Mouse (Mus musculus) liver, embryonic 12.5 days (tissue): ENCODE measurements around the gene Ghr. TPM values are rescaled to one million over a fixed set of nuclear protein-coding genes. Genes with fewer than 3 reads are reported as not detected.

Experiments
- ATAC-seq: fragments of 200-750 bp; cut with Nextera tagmentation; 2 replicates; pipeline ENCODE4 v1.8.0; 2017; ENCODE audit warnings: moderate number of reproducible peaks, mild to moderate bottlenecking, moderate library complexity
- H3K27ac ChIP-seq: fragments of 300-500 bp; sonication (generic); 2 replicates; pipeline ENCODE4 v1.5.1; 2016; ENCODE audit warnings: mild to moderate bottlenecking
- H3K27me3 ChIP-seq: fragments of 300-500 bp; sonication (generic); replicated peaks from 2 replicates; pipeline ENCODE4 v1.6.1; 2016; ENCODE audit warnings: mild to moderate bottlenecking, moderate library complexity
- H3K36me3 ChIP-seq: fragments of 300-500 bp; sonication (generic); 2 replicates; pipeline ENCODE4 v1.6.1; 2016; ENCODE audit warnings: mild to moderate bottlenecking, moderate library complexity
- H3K4me1 ChIP-seq: fragments of 300-500 bp; sonication (generic); 2 replicates; pipeline ENCODE4 v1.6.1; 2016
- H3K4me2 ChIP-seq: fragments of 300-500 bp; sonication (generic); 2 replicates; pipeline ENCODE4 v1.6.1; 2016; ENCODE audit warnings: mild to moderate bottlenecking, moderate library complexity
- H3K4me3 ChIP-seq: fragments of 300-500 bp; sonication (generic); 2 replicates; pipeline ENCODE4 v1.5.1; 2016; ENCODE audit warnings: mild to moderate bottlenecking, moderate library complexity
- H3K9ac ChIP-seq: fragments of 300-500 bp; sonication (generic); 2 replicates; pipeline ENCODE4 v1.6.1; 2016; ENCODE audit warnings: mild to moderate bottlenecking, moderate library complexity
- H3K9me3 ChIP-seq: fragments of 300-500 bp; sonication (generic); replicated peaks from 2 replicates; pipeline ENCODE4 v1.6.1; 2016; ENCODE audit warnings: mild to moderate bottlenecking, moderate library complexity
- WGBS: fragments of 180-500 bp; shearing (Covaris S2); methylation state at CpG from one replicate; pipeline ENCODE4 v1.1.7; 2016; ENCODE audit not compliant: insufficient replicate concordance; 5-methylcytosine and 5-hydroxymethylcytosine counted together
- polyA plus RNA-seq: library from polyadenylated mRNA; unstranded; fragments of >200 nt; fragmentation: Nextera tagmentation; extraction: Ambion mirVana; gene quantifications from 2 replicates; pipeline ENCODE4 v1.2.1, GENCODE M21; 2016

Ghr gene
- polyA plus RNA-seq, 1 experiment from 2014 or later, result 24.9 TPM

- no peaks in the 10 kb centered on the region for H3K27me3 ChIP-seq
- H3K36me3 ChIP-seq, result no peaks in the 10 kb centered on the region
- no peak overlapping the region for H3K27ac ChIP-seq
- ATAC-seq, result no peak
- no peak overlapping the region for H3K4me2 ChIP-seq
- H3K4me3 ChIP-seq, result no peak overlapping the region
- WGBS, result 66% methylated on average over 3 of the region's 3 CpGs
- H3K9ac ChIP-seq, result no peak overlapping the region
- H3K9me3 ChIP-seq, result no peaks in the 10 kb centered on the region
- no peaks in the 10 kb centered on the region for H3K4me1 ChIP-seq
Observed at GRCm38 (mm10) chr15:3483451-3483850, 99.8 kb downstream of the Ghr start.

GRCm38 (mm10) chr15:3469230-3469629 lies 114.1 kb downstream of the Ghr start:
- Histone ChIP-seq H3K9ac (no peak overlapping the region), H3K4me1 (no peaks in the 10 kb centered on the region), H3K4me2 (no peak overlapping the region), H3K27ac (no peak overlapping the region), H3K4me3 (no peak overlapping the region), H3K9me3 (no peaks in the 10 kb centered on the region), H3K36me3 (no peaks in the 10 kb centered on the region), H3K27me3 (no peaks in the 10 kb centered on the region)
- 58% methylated on average over 4 of the region's 4 CpGs for WGBS
- ATAC-seq, result no peak

GRCm38 (mm10) chr15:3466608-3467007 lies 116.7 kb downstream of the Ghr start:
- no peaks in the 10 kb centered on the region for H3K4me1 ChIP-seq
- 68% methylated on average over 4 of the region's 4 CpGs for WGBS
- no peak for ATAC-seq
- no peaks in the 10 kb centered on the region for H3K9me3 ChIP-seq
- H3K27me3 ChIP-seq, result no peaks in the 10 kb centered on the region
- H3K4me3 ChIP-seq, result no peak overlapping the region
- no peak overlapping the region for H3K27ac ChIP-seq
- H3K9ac ChIP-seq, result no peak overlapping the region
- H3K36me3 ChIP-seq, result no peaks in the 10 kb centered on the region
- no peak overlapping the region for H3K4me2 ChIP-seq

- Histone ChIP-seq H3K27me3 (no peaks in the 10 kb centered on the region), H3K4me2 (no peak overlapping the region), H3K9me3 (no peaks in the 10 kb centered on the region), H3K4me1 (no peaks in the 10 kb centered on the region), H3K27ac (no peak overlapping the region; the same call in 1 of the 2 replicates), H3K4me3 (no peak overlapping the region), H3K36me3 (no peaks in the 10 kb centered on the region), H3K9ac (no peak overlapping the region)
- WGBS, result 59% methylated on average over 4 of the region's 4 CpGs
- ATAC-seq, result peak; percentile 75
Observed at GRCm38 (mm10) chr15:3464754-3465153, 118.5 kb downstream of the Ghr start.

GRCm38 (mm10) chr15:3456543-3456942 lies 126.7 kb downstream of the Ghr start:
- no peak overlapping the region for H3K9ac ChIP-seq
- no peaks in the 10 kb centered on the region for H3K27me3 ChIP-seq
- no peak overlapping the region for H3K4me3 ChIP-seq
- 67% methylated on average over 4 of the region's 4 CpGs for WGBS
- ATAC-seq, result no peak
- no peak overlapping the region for H3K4me2 ChIP-seq
- no peaks in the 10 kb centered on the region for H3K36me3 ChIP-seq
- no peaks in the 10 kb centered on the region for H3K4me1 ChIP-seq
- no peaks in the 10 kb centered on the region for H3K9me3 ChIP-seq
- H3K27ac ChIP-seq, result no peak overlapping the region

GRCm38 (mm10) chr15:3455572-3455971 lies 127.7 kb downstream of the Ghr start:
- Histone ChIP-seq H3K27me3 (no peaks in the 10 kb centered on the region), H3K9ac (no peak overlapping the region), H3K4me2 (no peak overlapping the region), H3K27ac (no peak overlapping the region), H3K4me3 (no peak overlapping the region), H3K36me3 (no peaks in the 10 kb centered on the region), H3K4me1 (no peaks in the 10 kb centered on the region), H3K9me3 (no peaks in the 10 kb centered on the region)
- ATAC-seq, result no peak

GRCm38 (mm10) chr15:3452080-3452752 lies 131.1 kb downstream of the Ghr start:
- ATAC-seq, result no peak
- Histone ChIP-seq H3K9ac (no peak overlapping the region), H3K4me2 (no peak overlapping the region), H3K36me3 (no peaks in the 10 kb centered on the region), H3K4me1 (no peaks in the 10 kb centered on the region), H3K27ac (no peak overlapping the region), H3K9me3 (no peaks in the 10 kb centered on the region), H3K4me3 (no peak overlapping the region), H3K27me3 (no peaks in the 10 kb centered on the region)
- WGBS, result 59% methylated on average over 5 of the region's 5 CpGs

GRCm38 (mm10) chr15:3449564-3449963 lies 133.7 kb downstream of the Ghr start:
- H3K4me3 ChIP-seq, result no peak overlapping the region
- no peak overlapping the region for H3K4me2 ChIP-seq
- no peak overlapping the region for H3K27ac ChIP-seq
- H3K36me3 ChIP-seq, result no peaks in the 10 kb centered on the region
- no peak overlapping the region for H3K9ac ChIP-seq
- ATAC-seq, result no peak
- WGBS, result 52% methylated on average over 2 of the region's 2 CpGs
- no peaks in the 10 kb centered on the region for H3K9me3 ChIP-seq
- no peaks in the 10 kb centered on the region for H3K27me3 ChIP-seq
- no peaks in the 10 kb centered on the region for H3K4me1 ChIP-seq

GRCm38 (mm10) chr15:3445285-3445909 lies 137.9 kb downstream of the Ghr start:
- WGBS, result 63% methylated on average over 7 of the region's 7 CpGs
- Histone ChIP-seq H3K9me3 (no peaks in the 10 kb centered on the region), H3K4me3 (no peak overlapping the region), H3K27ac (no peak overlapping the region), H3K4me2 (no peak overlapping the region), H3K36me3 (no peaks in the 10 kb centered on the region), H3K4me1 (no peaks in the 10 kb centered on the region), H3K27me3 (no peaks in the 10 kb centered on the region), H3K9ac (no peak overlapping the region)
- no peak for ATAC-seq

GRCm38 (mm10) chr15:3444448-3445020 lies 138.8 kb downstream of the Ghr start:
- Histone ChIP-seq H3K27me3 (no peaks in the 10 kb centered on the region), H3K9ac (no peak overlapping the region), H3K27ac (no peak overlapping the region), H3K4me2 (no peak overlapping the region), H3K36me3 (no peaks in the 10 kb centered on the region), H3K9me3 (no peaks in the 10 kb centered on the region), H3K4me1 (no peaks in the 10 kb centered on the region), H3K4me3 (no peak overlapping the region)
- WGBS, result 71% methylated on average over 8 of the region's 8 CpGs
- ATAC-seq, result no peak

- H3K36me3 ChIP-seq, result no peaks in the 10 kb centered on the region
Observed at GRCm38 (mm10) chr15:3441506-3442286, 141.6 kb downstream of the Ghr start.

GRCm38 (mm10) chr15:3437381-3437780 lies 145.9 kb downstream of the Ghr start:
- no peaks in the 10 kb centered on the region for H3K36me3 ChIP-seq

More at GRCm38 (mm10) chr15:3441506-3442286, 141.6 kb downstream of the Ghr start:
- Histone ChIP-seq H3K4me3 (no peak overlapping the region), H3K4me1 (no peaks in the 10 kb centered on the region), H3K9me3 (no peaks in the 10 kb centered on the region), H3K4me2 (no peak overlapping the region), H3K27ac (no peak overlapping the region), H3K9ac (no peak overlapping the region), H3K27me3 (no peaks in the 10 kb centered on the region)
- no peak for ATAC-seq
- 35% methylated on average over 4 of the region's 4 CpGs for WGBS

More at GRCm38 (mm10) chr15:3437381-3437780, 145.9 kb downstream of the Ghr start:
- Histone ChIP-seq H3K4me1 (no peaks in the 10 kb centered on the region), H3K27ac (no peak overlapping the region), H3K27me3 (no peaks in the 10 kb centered on the region), H3K9me3 (no peaks in the 10 kb centered on the region), H3K4me3 (no peak overlapping the region), H3K9ac (no peak overlapping the region), H3K4me2 (no peak overlapping the region)
- ATAC-seq, result no peak
- 47% methylated on average over 3 of the region's 3 CpGs for WGBS
